Mouse (Mus musculus): ENCODE results near the gene Nlrc5.

GRCm38 (mm10) chr8:94444480-94444879, 10.3 kb downstream of the Nlrc5 start:
- no peak for TF ChIP-seq GATA1 (IDR thresholded peaks at IDR 0.05; ENCODE audit: low read length)
- TF ChIP-seq TAL1 (IDR thresholded peaks at IDR 0.05; ENCODE audit: low read length) = no peak

All from erythroblast, embryonic 14.5 days (primary cell).